12 mouse cellular contexts compared by ENCODE assay signal in the genomic region with DNA sequence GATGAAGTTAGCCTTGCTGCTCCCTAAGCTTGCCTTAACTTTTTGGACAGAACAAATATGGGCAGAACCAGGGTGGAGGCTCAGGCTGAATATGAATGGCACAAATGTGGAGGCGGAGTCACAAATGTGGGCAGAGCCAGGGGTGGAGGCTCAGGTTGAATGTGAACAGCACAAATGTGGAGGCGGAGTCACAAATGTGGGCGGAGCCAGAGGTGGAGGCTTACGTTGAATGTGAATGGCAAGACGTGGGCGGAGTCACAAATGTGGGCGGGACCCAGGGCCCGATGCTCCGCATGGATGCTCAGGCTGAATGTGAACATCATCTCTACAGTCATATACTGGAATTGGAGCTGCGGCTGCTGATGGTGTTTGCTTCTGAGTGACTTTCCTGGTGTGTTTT.
DNase-seq lines count a peak whose midpoint lies in the region; ATAC-seq and TF ChIP-seq lines count a peak whose summit lies in the region.
"Had no signal": no experiment of that assay in that cellular context is flagged by ENCODE, and none has a peak within 500 bp of the region (broad histone marks: within the 10 kb centered on the region; RNA-seq: fewer than 3 reads in every experiment).

No protein-coding gene starts in this region.

- H3K36me3 ChIP-seq in hindbrain, embryonic 13.5 days: no peaks in the 10 kb centered on the region
- H3K36me3 ChIP-seq in midbrain, postnatal 0 days (ENCODE audit: insufficient read depth, low read length): no peaks in the 10 kb centered on the region
- no peaks in the 10 kb centered on the region for H3K36me3 ChIP-seq in intestine, embryonic 16.5 days (ENCODE audit: control insufficient read depth, insufficient read depth, low read length)
- H3K36me3 ChIP-seq: limb, embryonic 15.5 days had no signal

- no peaks in the 10 kb centered on the region for H3K9me3 ChIP-seq in hindbrain, embryonic 13.5 days
- no peaks in the 10 kb centered on the region for H3K9me3 ChIP-seq in midbrain, postnatal 0 days (ENCODE audit: low read length)
- no peaks in the 10 kb centered on the region for H3K9me3 ChIP-seq in intestine, embryonic 16.5 days (ENCODE audit: control insufficient read depth, low read length)
- H3K9me3 ChIP-seq: limb, embryonic 15.5 days had no signal

- 80% methylated on average over 10 of the region's 10 CpGs for WGBS in hindbrain, embryonic 13.5 days
- WGBS in midbrain, postnatal 0 days: 83% methylated on average over 10 of the region's 10 CpGs
- 84% methylated on average over 10 of the region's 10 CpGs for WGBS in intestine, embryonic 16.5 days

- TF ChIP-seq CTCF in midbrain, postnatal 0 days (IDR thresholded peaks at IDR 0.05): no peak

- peak; percentile 38; the same call in 1 of the 2 replicates for ATAC-seq in hindbrain, embryonic 13.5 days (ENCODE audit: low FRiP score)
- peak; percentile 69 for ATAC-seq in midbrain, postnatal 0 days (ENCODE audit: low FRiP score)
- ATAC-seq in intestine, embryonic 16.5 days: no peak

- 0 out of 2 replicates have a peak overlapping the region, but pooled peaks have one; percentile 8 for H3K27ac ChIP-seq in hindbrain, embryonic 13.5 days
- no peak overlapping the region for H3K27ac ChIP-seq in midbrain, postnatal 0 days (ENCODE audit: low read depth, low read length)
- H3K27ac ChIP-seq in intestine, embryonic 16.5 days (ENCODE audit: low read length): no peak overlapping the region
- H3K27ac ChIP-seq: limb, embryonic 15.5 days; stomach, postnatal 0 days had no signal

- peak; percentile 28 to 41 for DNase-seq in cerebellum, postnatal 10 days
- no peak for DNase-seq in cerebellum, adult 11 months
- DNase-seq in right cerebral cortex, postnatal 4 days: peak; percentile 26
- no peak for DNase-seq in right cerebral cortex, postnatal 36 days (ENCODE audit: low spot score in 2 of 2)
- DNase-seq in midbrain, postnatal 0 days (ENCODE audit: low spot score): no peak
- DNase-seq in spleen, adult 18-20 months: no peak
- DNase-seq: kidney, adult 11 months; lung, postnatal 36 days had no signal

- no peak overlapping the region for H3K4me2 ChIP-seq in hindbrain, embryonic 13.5 days
- no peak overlapping the region for H3K4me2 ChIP-seq in midbrain, postnatal 0 days (ENCODE audit: low read depth, low read length, poor library complexity, severe bottlenecking)
- H3K4me2 ChIP-seq in intestine, embryonic 16.5 days (ENCODE audit: low read depth, low read length): no peak overlapping the region
- H3K4me2 ChIP-seq: limb, embryonic 15.5 days had no signal

- peaks cover 38% of the 10 kb centered on the region for H3K4me1 ChIP-seq in hindbrain, embryonic 13.5 days (replicated peaks)
- no peaks in the 10 kb centered on the region for H3K4me1 ChIP-seq in midbrain, postnatal 0 days (ENCODE audit: insufficient read depth, low read length)
- no peaks in the 10 kb centered on the region for H3K4me1 ChIP-seq in intestine, embryonic 16.5 days (ENCODE audit: control insufficient read depth, insufficient read depth, low read length)

- no peaks in the 10 kb centered on the region for H3K27me3 ChIP-seq in hindbrain, embryonic 13.5 days
- 0 out of 2 replicates have a peak, but pooled peaks cover 3% of the 10 kb centered on the region for H3K27me3 ChIP-seq in midbrain, postnatal 0 days (ENCODE audit: insufficient read depth, low read length)
- no peaks in the 10 kb centered on the region for H3K27me3 ChIP-seq in intestine, embryonic 16.5 days (replicated peaks; ENCODE audit: control insufficient read depth, insufficient read depth, low read length)
- H3K27me3 ChIP-seq: limb, embryonic 15.5 days had no signal

- H3K4me3 ChIP-seq in hindbrain, embryonic 13.5 days: no peak overlapping the region
- no peak overlapping the region for H3K4me3 ChIP-seq in midbrain, postnatal 0 days (ENCODE audit: low read depth, low read length)
- no peak overlapping the region for H3K4me3 ChIP-seq in intestine, embryonic 16.5 days (ENCODE audit: low read length)
- H3K4me3 ChIP-seq: limb, embryonic 15.5 days had no signal

- no peak overlapping the region for H3K9ac ChIP-seq in hindbrain, embryonic 13.5 days
- H3K9ac ChIP-seq in midbrain, postnatal 0 days (replicated peaks; ENCODE audit: low read length, poor library complexity, severe bottlenecking): no peak overlapping the region
- no peak overlapping the region for H3K9ac ChIP-seq in intestine, embryonic 16.5 days (ENCODE audit: low read depth, low read length)
- H3K9ac ChIP-seq: limb, embryonic 15.5 days had no signal

Comparison
In these comparisons a context has a peak if more than half of its experiments do, and no peak if none do; other contexts are left out.
1. DNase-seq: peak in cerebellum, postnatal 10 days (2 of 2) and right cerebral cortex, postnatal 4 days (single experiment); none in cerebellum, adult 11 months (single experiment), right cerebral cortex, postnatal 36 days (0 of 2), midbrain, postnatal 0 days (single experiment) and spleen, adult 18-20 months (0 of 2).